Mouse (Mus musculus) heart, adult 2 months (tissue): ENCODE measurements around the gene Prrx2.

ENCODE experiments used
- CTCF ChIP-seq: fragments of 200-600 bp; IDR thresholded peaks from 2 replicates; pipeline ENCODE4 v1.8.1; 2022; ENCODE audit warnings: antibody characterized with exemption, mild to moderate bottlenecking, moderate library complexity
- POLR2A ChIP-seq: fragments of 200-500 bp; IDR thresholded peaks from 2 replicates; pipeline ENCODE4 v1.6.1; 2011; ENCODE audit warnings: mild to moderate bottlenecking, low read depth, low read length, control low read depth; ENCODE audit not compliant: insufficient read depth

- no peak for TF ChIP-seq POLR2A
- no peak for TF ChIP-seq CTCF
Observed at GRCm38 (mm10) chr2:30917649-30918048, 82.9 kb downstream of the Prrx2 start.
